Comparison of ENCODE assay signal across 15 mouse cellular contexts in genomic region chr11:4422494-4423425, GRCm38 (mm10). TPM values are rescaled to one million over a fixed set of nuclear protein-coding genes. Genes with fewer than 3 reads are reported as not detected.
A peak's percentile ranks its signal among the peaks of the same experiment; 100 is the strongest.
DNase-seq lines count a peak whose midpoint lies in the region; ATAC-seq and TF ChIP-seq lines count a peak whose summit lies in the region.
"Had no signal": no experiment of that assay in that cellular context is flagged by ENCODE, and none has a peak within 500 bp of the region (broad histone marks: within the 10 kb centered on the region; RNA-seq: fewer than 3 reads in every experiment).

No protein-coding gene starts in this region.

- no peaks in the 10 kb centered on the region for H3K27me3 ChIP-seq in CH12.LX (replicated peaks)
- no peaks in the 10 kb centered on the region for H3K27me3 ChIP-seq in small intestine, adult 2 months (ENCODE audit: control insufficient read depth, insufficient read depth, low read length)
- H3K27me3 ChIP-seq in hindbrain, embryonic 10.5 days (ENCODE audit: insufficient read depth, poor library complexity, severe bottlenecking), result no peaks in the 10 kb centered on the region
- no peaks in the 10 kb centered on the region for H3K27me3 ChIP-seq in midbrain, embryonic 13.5 days
- H3K27me3 ChIP-seq: embryonic facial prominence, embryonic 13.5 days; neural tube, embryonic 13.5 days had no signal

- H3K4me1 ChIP-seq in CH12.LX (ENCODE audit: control insufficient read depth in 1 of 2, insufficient read depth in 2 of 2), result peaks cover 3 to 14% of the 10 kb centered on the region in 2 experiments
- H3K4me1 ChIP-seq in small intestine, adult 2 months (ENCODE audit: control insufficient read depth, insufficient read depth, insufficient read length, low read length), result peaks cover 7% of the 10 kb centered on the region; the same call in 1 of the 2 replicates
- H3K4me1 ChIP-seq in hindbrain, embryonic 10.5 days (replicated peaks), result no peaks in the 10 kb centered on the region
- H3K4me1 ChIP-seq in midbrain, embryonic 13.5 days (replicated peaks), result 0 out of 2 replicates have a peak, but pooled peaks cover 4% of the 10 kb centered on the region
- H3K4me1 ChIP-seq: embryonic facial prominence, embryonic 13.5 days; forebrain, embryonic 10.5 days; neural tube, embryonic 13.5 days had no signal

- H3K9me3 ChIP-seq in CH12.LX (replicated peaks; ENCODE audit: low read length), result no peaks in the 10 kb centered on the region
- H3K9me3 ChIP-seq in hindbrain, embryonic 10.5 days, result no peaks in the 10 kb centered on the region
- H3K9me3 ChIP-seq in midbrain, embryonic 13.5 days, result no peaks in the 10 kb centered on the region
- H3K9me3 ChIP-seq: embryonic facial prominence, embryonic 13.5 days; forebrain, embryonic 10.5 days; neural tube, embryonic 13.5 days had no signal

- dilution Hi-C loops in CH12.LX (cut with MboI; ENCODE audit: extremely low pct_ligation_motif_present, extremely low pct_unique_long_range_greater_than_20kb, low sequenced_read_pairs), result no loop called here

- no peak overlapping the region for H3K4me2 ChIP-seq in CH12.LX (ENCODE audit: insufficient read depth, low read depth, poor library complexity, severe bottlenecking)
- no peak overlapping the region for H3K4me2 ChIP-seq in midbrain, embryonic 13.5 days (replicated peaks)
- H3K4me2 ChIP-seq: embryonic facial prominence, embryonic 13.5 days; hindbrain, embryonic 14.5 days; neural tube, embryonic 13.5 days had no signal

- no peak for TF ChIP-seq POLR2A in CH12.LX (IDR thresholded peaks at IDR 0.05; ENCODE audit: low read depth, low read length)
- TF ChIP-seq POLR2A in small intestine, adult 2 months (IDR thresholded peaks at IDR 0.05; ENCODE audit: low read depth, low read length), result no peak

- 39% methylated on average over 16 of the region's 16 CpGs for WGBS in small intestine, adult 2 months
- 82% methylated on average over 16 of the region's 16 CpGs for WGBS in hindbrain, embryonic 10.5 days
- WGBS in midbrain, embryonic 13.5 days, result 82% methylated on average over 16 of the region's 16 CpGs

- DNase-seq in 416B (ENCODE audit: low read depth) (peak; percentile 29), CH12.LX (ENCODE audit: extremely low read depth) (no peak)
- DNase-seq in hindbrain, embryonic 10.5 days (ENCODE audit: low spot score), result no peak
- DNase-seq in ovary, postnatal 10 days (ENCODE audit: low spot score), result no peak
- no peak for DNase-seq in urinary bladder, adult 18-20 months (ENCODE audit: low spot score in 2 of 2)
- DNase-seq: heart, adult 11 months; right cerebral cortex, postnatal 4 days had no signal

- no peaks in the 10 kb centered on the region for H3K36me3 ChIP-seq in CH12.LX (replicated peaks in 1 of 2; ENCODE audit: control insufficient read depth in 1 of 2, insufficient read depth in 1 of 2, low read length in 1 of 2)
- no peaks in the 10 kb centered on the region for H3K36me3 ChIP-seq in small intestine, adult 2 months (ENCODE audit: control insufficient read depth, insufficient read depth, low read length)
- no peaks in the 10 kb centered on the region for H3K36me3 ChIP-seq in hindbrain, embryonic 10.5 days
- no peaks in the 10 kb centered on the region for H3K36me3 ChIP-seq in midbrain, embryonic 13.5 days
- H3K36me3 ChIP-seq: embryonic facial prominence, embryonic 13.5 days; forebrain, embryonic 10.5 days; neural tube, embryonic 13.5 days had no signal

- no peak for TF ChIP-seq CTCF in CH12.LX (conservative IDR thresholded peaks at IDR 0.05 in 1 of 2, IDR thresholded peaks at IDR 0.05 in 1 of 2; ENCODE audit: low read depth in 2 of 2, low read length in 2 of 2)
- TF ChIP-seq CTCF in small intestine, adult 2 months (IDR thresholded peaks at IDR 0.05; ENCODE audit: extremely low read depth, insufficient read length, insufficient replicate concordance, low read depth, low read length), result no peak

- in situ Hi-C loops in CH12.LX (cut with MboI; ENCODE audit: low pct_ligation_motif_present, low pct_unique_long_range_greater_than_20kb, low sequenced_read_pairs), result loop anchor here (25.0 kb wide), 1 partner anchor 410 kb away; no protein-coding TSS in a partner anchor

- H3K27ac ChIP-seq in CH12.LX (ENCODE audit: insufficient read depth, low read depth), result no peak overlapping the region
- peak overlapping the region; percentile 44; the same call in 1 of the 2 replicates for H3K27ac ChIP-seq in small intestine, adult 2 months (ENCODE audit: insufficient read depth, low read depth, low read length)
- no peak overlapping the region for H3K27ac ChIP-seq in hindbrain, embryonic 10.5 days
- H3K27ac ChIP-seq in midbrain, embryonic 13.5 days, result no peak overlapping the region
- H3K27ac ChIP-seq: embryonic facial prominence, embryonic 13.5 days; forebrain, embryonic 10.5 days; hindbrain, embryonic 14.5 days; neural tube, embryonic 13.5 days had no signal

- peak; percentile 76 for ATAC-seq in granulocyte monocyte progenitor cell, adult 5-6 weeks (replicated peaks; ENCODE audit: poor library complexity, severe bottlenecking)
- ATAC-seq in midbrain, embryonic 13.5 days, result no peak

- no peak overlapping the region for H3K4me3 ChIP-seq in CH12.LX (replicated peaks in 1 of 3; ENCODE audit: low read depth in 2 of 3, low read length in 2 of 3, poor library complexity in 1 of 3)
- no peak overlapping the region for H3K4me3 ChIP-seq in small intestine, adult 2 months (ENCODE audit: low read depth, low read length)
- no peak overlapping the region for H3K4me3 ChIP-seq in hindbrain, embryonic 10.5 days
- H3K4me3 ChIP-seq in midbrain, embryonic 13.5 days (replicated peaks), result no peak overlapping the region
- H3K4me3 ChIP-seq: embryonic facial prominence, embryonic 13.5 days; forebrain, embryonic 10.5 days; neural tube, embryonic 13.5 days had no signal

- no peaks in the 10 kb centered on the region for H3K79me2 ChIP-seq in CH12.LX (replicated peaks; ENCODE audit: control insufficient read depth, extremely low read depth, insufficient read depth, poor library complexity, severe bottlenecking)

- TF ChIP-seq RAD21 in CH12.LX (IDR thresholded peaks at IDR 0.05; ENCODE audit: low read depth, low read length), result no peak

- no peak for TF ChIP-seq EP300 in CH12.LX (IDR thresholded peaks at IDR 0.05; ENCODE audit: low read length)

- no peak overlapping the region for H3K9ac ChIP-seq in CH12.LX (ENCODE audit: insufficient read depth, low read depth)
- no peak overlapping the region for H3K9ac ChIP-seq in midbrain, embryonic 13.5 days (replicated peaks)
- H3K9ac ChIP-seq: embryonic facial prominence, embryonic 13.5 days; hindbrain, embryonic 14.5 days; neural tube, embryonic 13.5 days had no signal

TF ChIP-seq in CH12.LX, 34 proteins besides CTCF, POLR2A, EP300 and RAD21:
- TF ChIP-seq ELF1 (IDR thresholded peaks at IDR 0.05; ENCODE audit: low read depth, low read length) (0 out of 2 replicates have a peak, but pooled peaks have one; percentile 30), MEF2A (IDR thresholded peaks at IDR 0.05; ENCODE audit: borderline replicate concordance, low read depth, low read length) (no peak), POLR2AphosphoS2 (IDR thresholded peaks at IDR 0.05; ENCODE audit: low read depth, low read length) (no peak)

RNA-seq across cellular contexts. Expression of gene Hormad2, which starts 18.1 kb away (rescaled TPM):
- total RNA-seq in CH12.LX (2012; rRNA removed), result not detected in 2 replicates
- not detected in 2 replicates for total RNA-seq in CH12.LX (2014; rRNA removed)
- polyA plus RNA-seq in CH12.LX (2012; ENCODE audit: insufficient read length, low read depth), result not detected in 2 replicates
- 1.3 and 2.7 TPM in 2 replicates for total RNA-seq in granulocyte monocyte progenitor cell, adult 5-6 weeks (2014; fragmentation: Nextera tagmentation)
- 0.52 TPM in 1 of 2 replicates, not detected in the other for total RNA-seq in granulocyte monocyte progenitor cell, adult 5-6 weeks (2017)
- polyA plus RNA-seq in small intestine, adult 2 months (2012; rRNA removed), result 0.06 TPM in 1 of 2 replicates, not detected in the other
- polyA plus RNA-seq in hindbrain, embryonic 10.5 days (2016; fragmentation: Nextera tagmentation; extraction: Ambion mirVana), result 0.07 TPM in 1 of 2 replicates, not detected in the other
- 0.10 TPM in 1 of 2 replicates, not detected in the other for polyA plus RNA-seq in midbrain, embryonic 13.5 days (2015; fragmentation: Nextera tagmentation; extraction: Ambion mirVana)
- total RNA-seq: midbrain, postnatal 0 days had no signal
- polyA plus RNA-seq: embryonic facial prominence, embryonic 13.5 days had no signal
